Mouse (Mus musculus) heart, postnatal 36 days (tissue): ENCODE measurements around the gene Cd34. TPM values are rescaled to one million over a fixed set of nuclear protein-coding genes. Genes with fewer than 3 reads are reported as not detected.

ENCODE experiments used
- DNase-seq, 2 experiments: peaks; one replicate each; pipeline ENCODE4 v3.0.0; 2021 to 2022
- intact Hi-C: fragments of 180-260 bp; cut with DNase I; formaldehyde crosslinking; loops from one replicate; pipeline ENCODE4 v1.15.1; 2025
- total RNA-seq, 2 experiments: library from RNA; stranded (reverse); gene quantifications; 2 replicates each; pipeline ENCODE4 v1.2.3; 2021

The Cd34 gene
- 100 to 1,000 TPM; 102 to 112 TPM for total RNA-seq

GRCm38 (mm10) chr1:194938715-194939114 is at the start of gene Cd34:
TSS of gene Cd34 (plus strand) at chr1:194938819.
- intact Hi-C loops = no loop called here
- peak; percentile 80 to 81 for DNase-seq

- intact Hi-C loops = no loop called here
- DNase-seq = no peak
These were observed 44.1 kb upstream of the Cd34 start for GRCm38 (mm10) chr1:194894513-194894912.

GRCm38 (mm10) chr1:194895287-194895686 is 43.3 kb upstream of the Cd34 start:
- intact Hi-C loops = no loop called here

GRCm38 (mm10) chr1:194901075-194901474 is 37.5 kb upstream of the Cd34 start:
- intact Hi-C loops = no loop called here
- DNase-seq = no peak

More at GRCm38 (mm10) chr1:194895287-194895686, 43.3 kb upstream of the Cd34 start:
- DNase-seq = no peak

- intact Hi-C loops = no loop called here
These were observed 36.8 kb upstream of the Cd34 start for GRCm38 (mm10) chr1:194901826-194902225.

GRCm38 (mm10) chr1:194908956-194909355 is 29.7 kb upstream of the Cd34 start:
- no peak for DNase-seq
- intact Hi-C loops = no loop called here

More at GRCm38 (mm10) chr1:194901826-194902225, 36.8 kb upstream of the Cd34 start:
- no peak for DNase-seq

GRCm38 (mm10) chr1:194925753-194926350 is 12.8 kb upstream of the Cd34 start:
- no peak for DNase-seq
- intact Hi-C loops = loop anchor here (2.0 kb wide), 1 partner anchor 37 kb away; no protein-coding TSS in a partner anchor

- intact Hi-C loops = loop anchor here (2.0 kb wide), 1 partner anchor 39 kb away; no protein-coding TSS in a partner anchor
These were observed 10.7 kb upstream of the Cd34 start for GRCm38 (mm10) chr1:194927887-194928286.

GRCm38 (mm10) chr1:194929275-194929971 is 9.2 kb upstream of the Cd34 start:
- no peak for DNase-seq
- intact Hi-C loops = no loop called here

More at GRCm38 (mm10) chr1:194927887-194928286, 10.7 kb upstream of the Cd34 start:
- DNase-seq = peak; percentile 55 to 56

- DNase-seq = peak; percentile 37 to 61
- intact Hi-C loops = no loop called here
These were observed 8.7 kb upstream of the Cd34 start for GRCm38 (mm10) chr1:194929972-194930355.

GRCm38 (mm10) chr1:194930706-194931105 is 7.9 kb upstream of the Cd34 start:
- DNase-seq = no peak
- intact Hi-C loops = no loop called here

- intact Hi-C loops = no loop called here
- DNase-seq = no peak
These were observed 3.3 kb upstream of the Cd34 start for GRCm38 (mm10) chr1:194935351-194935750.

GRCm38 (mm10) chr1:194941528-194941927 is 2.9 kb downstream of the Cd34 start:
- intact Hi-C loops = no loop called here
- no peak for DNase-seq

GRCm38 (mm10) chr1:194942912-194943311 is 4.3 kb downstream of the Cd34 start:
- intact Hi-C loops = no loop called here
- DNase-seq = no peak

GRCm38 (mm10) chr1:194943485-194943884 is 4.9 kb downstream of the Cd34 start:
- DNase-seq = no peak
- intact Hi-C loops = no loop called here

- peak; percentile 72 to 75 for DNase-seq
- intact Hi-C loops = no loop called here
These were observed 6.8 kb downstream of the Cd34 start for GRCm38 (mm10) chr1:194945382-194945781.

GRCm38 (mm10) chr1:194946467-194946866 is 7.8 kb downstream of the Cd34 start:
- intact Hi-C loops = no loop called here
- DNase-seq = no peak

GRCm38 (mm10) chr1:194950913-194951312 is 12.3 kb downstream of the Cd34 start:
- DNase-seq = no peak
- intact Hi-C loops = loop anchor here (1.0 to 10.0 kb wide), 2 partner anchors 72 to 336 kb away; partner anchors contain the start of gene Plxna2

GRCm38 (mm10) chr1:194952891-194953290 is 14.3 kb downstream of the Cd34 start:
- intact Hi-C loops = loop anchor here (10.0 kb wide), 1 partner anchor 338 kb away; the partner anchor contains the start of gene Plxna2
- no peak for DNase-seq

GRCm38 (mm10) chr1:194954694-194955093 is 16.1 kb downstream of the Cd34 start:
- intact Hi-C loops = loop anchor here (10.0 kb wide), 1 partner anchor 340 kb away; the partner anchor contains the start of gene Plxna2
- no peak for DNase-seq

GRCm38 (mm10) chr1:194955749-194956148 is 17.1 kb downstream of the Cd34 start:
- intact Hi-C loops = loop anchor here (10.0 kb wide), 1 partner anchor 341 kb away; the partner anchor contains the start of gene Plxna2
- no peak for DNase-seq

- no peak for DNase-seq
- intact Hi-C loops = loop anchor here (10.0 kb wide), 1 partner anchor 342 kb away; the partner anchor contains the start of gene Plxna2
These were observed 18.4 kb downstream of the Cd34 start for GRCm38 (mm10) chr1:194957021-194957420.
